Mouse (Mus musculus) olfactory bulb, adult 2 months (tissue): Measurements from ENCODE around the gene Serpina1c. TPM values are rescaled to one million over a fixed set of nuclear protein-coding genes. Genes with fewer than 3 reads are reported as not detected.

ENCODE experiments used
- polyA plus RNA-seq: library from polyadenylated mRNA; stranded (reverse); fragments of >200 nt; gene quantifications from 2 replicates; pipeline ENCODE4 v1.2.4, GENCODE M21; 2012; ENCODE audit warnings: low replicate concordance; ENCODE audit not compliant: missing spikeins, insufficient read depth, insufficient read length

Serpina1c gene
- polyA plus RNA-seq, 1 experiment = not detected

Other genes with a start within 250 kb of the Serpina1c start
- gene Serpina6, start 247.7 kb downstream of the Serpina1c start, polyA plus RNA-seq = not detected in 2 replicates
- gene Serpina16, start 228.7 kb downstream of the Serpina1c start, polyA plus RNA-seq = not detected in 2 replicates
- not detected in 2 replicates for gene Serpina1f, start 209.4 kb downstream of the Serpina1c start, polyA plus RNA-seq
- not detected in 2 replicates for gene Serpina1d, start 131.3 kb downstream of the Serpina1c start, polyA plus RNA-seq
- not detected in 2 replicates for gene Serpina1b, start 74.5 kb downstream of the Serpina1c start, polyA plus RNA-seq
- gene Serpina1a, start 41.3 kb downstream of the Serpina1c start, polyA plus RNA-seq = not detected in 2 replicates
- not detected in 2 replicates for gene Serpina1e, start 54.1 kb upstream of the Serpina1c start, polyA plus RNA-seq
- not detected in 2 replicates for gene Serpina11, start 85.1 kb upstream of the Serpina1c start, polyA plus RNA-seq
- not detected in 2 replicates for gene Serpina9, start 108.9 kb upstream of the Serpina1c start, polyA plus RNA-seq
- gene Serpina12, start 139.6 kb upstream of the Serpina1c start, polyA plus RNA-seq = not detected in 2 replicates
- not detected in 2 replicates for gene Serpina5, start 196.2 kb upstream of the Serpina1c start, polyA plus RNA-seq
- gene Serpina3a, start 207.8 kb upstream of the Serpina1c start, polyA plus RNA-seq = not detected in 2 replicates
- gene Serpina3b, start 223.1 kb upstream of the Serpina1c start, polyA plus RNA-seq = not detected in 2 replicates
- not detected in 2 replicates for gene Serpina3c, start 249.0 kb upstream of the Serpina1c start, polyA plus RNA-seq